Mouse (Mus musculus) ES-E14 (cell line): Measurements from ENCODE around the gene Pdcd2.

ENCODE experiments used
- CHD2 ChIP-seq: IDR thresholded peaks from 2 replicates; pipeline ENCODE4 v1.6.1; 2014; ENCODE audit warnings: mild to moderate bottlenecking, low read depth, low read length, inconsistent platforms
- MAFK ChIP-seq: IDR thresholded peaks from 2 replicates; pipeline ENCODE4 v1.6.1; 2014; ENCODE audit warnings: mild to moderate bottlenecking, low read depth, low read length, inconsistent platforms; ENCODE audit not compliant: insufficient read depth

DNA sequence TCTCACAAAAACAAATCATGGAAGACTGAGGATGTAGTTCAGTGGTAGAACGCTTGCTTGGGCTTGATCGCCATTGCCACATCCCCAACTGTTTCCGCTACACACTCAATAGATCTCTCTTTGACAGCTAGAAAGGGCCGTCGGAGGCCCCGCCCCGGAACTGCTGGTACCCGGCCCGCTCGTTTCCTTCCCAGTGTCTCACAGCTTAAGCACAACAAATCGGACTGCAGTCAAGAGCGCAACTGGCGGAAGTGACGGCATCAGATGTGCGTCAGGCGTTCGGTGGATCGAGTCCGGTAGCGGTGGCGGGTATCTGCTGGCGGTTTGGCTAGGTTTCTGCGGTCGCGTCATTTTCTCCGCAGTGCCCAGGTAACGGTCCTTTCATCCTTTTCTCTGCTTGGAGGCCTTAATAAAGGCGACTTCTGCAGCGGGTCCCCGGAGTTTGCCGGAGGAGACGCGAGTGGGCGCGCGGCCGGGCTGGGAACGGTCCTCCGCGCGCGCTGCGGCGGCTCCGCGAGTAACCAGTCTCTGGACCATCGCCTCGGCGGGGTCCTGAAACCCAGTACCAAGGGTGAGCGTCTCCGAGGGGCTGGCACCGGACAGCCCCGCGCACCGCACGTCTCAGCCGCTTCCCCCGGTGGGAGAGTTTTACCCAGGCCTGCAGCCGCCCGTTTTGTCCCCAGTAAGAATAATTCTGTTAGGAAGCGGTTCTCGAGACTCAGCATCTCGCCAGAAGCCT, 27.3 kb downstream of the Pdcd2 start, which contains the start of the genes Psmb1 and Tbp:
- peak; percentile 37; the same call in 1 of the 2 replicates for TF ChIP-seq CHD2
- no peak for TF ChIP-seq MAFK
